Mouse (Mus musculus) urinary bladder, postnatal 14 days (tissue): ENCODE measurements around the gene Golph3.
A peak's percentile ranks its signal among the peaks of the same experiment; 100 is the strongest.
"Not testable (repeated sequence)": the region's sequence is repeated elsewhere in the genome, so short reads cannot be mapped to it uniquely, and the experiment has no call there.

Experiments
- DNase-seq: peaks from one replicate; pipeline ENCODE4 v3.0.0; 2021; ENCODE audit warnings: low spot score

The Golph3 gene

GRCm38 (mm10) chr15:12357459-12357858 lies 36.2 kb downstream of the Golph3 start:
- DNase-seq = no peak

- DNase-seq = no peak
Measured at GRCm38 (mm10) chr15:12358384-12358783, 37.1 kb downstream of the Golph3 start.

DNA sequence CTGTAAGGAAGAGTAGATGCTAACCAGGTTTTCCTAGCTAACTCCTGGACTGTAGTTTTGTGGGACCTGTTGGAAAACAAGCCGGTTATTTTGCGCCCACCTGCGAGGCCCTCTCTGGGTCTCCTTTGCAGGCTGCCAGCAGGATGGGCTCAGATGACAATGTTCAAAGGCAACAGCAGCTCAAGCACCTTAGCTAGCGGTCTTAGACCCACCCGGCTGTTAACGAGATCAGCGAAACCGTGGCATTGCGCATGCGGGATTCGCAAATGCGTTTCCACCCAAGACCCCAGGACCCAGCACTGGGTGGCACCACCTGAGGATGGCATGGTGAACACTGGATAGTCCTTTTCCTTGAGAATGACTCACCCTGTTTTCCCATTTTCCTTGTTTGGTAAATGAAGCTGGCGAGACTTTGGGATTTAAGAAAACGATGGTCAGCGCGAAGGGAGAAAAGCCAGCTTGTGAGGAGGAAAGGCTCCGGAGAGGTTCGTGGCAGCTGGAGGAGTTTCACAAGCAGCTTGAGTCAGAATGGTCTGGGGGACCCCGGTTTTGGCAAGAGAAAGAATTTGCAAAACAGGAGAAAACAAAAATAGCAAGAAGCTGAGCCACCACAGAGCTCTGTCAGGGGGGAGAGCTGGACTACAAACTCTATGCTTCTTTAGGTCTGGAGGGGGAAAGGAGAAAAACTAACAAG lies 39.4 kb downstream of the Golph3 start:
- no peak for DNase-seq

DNA sequence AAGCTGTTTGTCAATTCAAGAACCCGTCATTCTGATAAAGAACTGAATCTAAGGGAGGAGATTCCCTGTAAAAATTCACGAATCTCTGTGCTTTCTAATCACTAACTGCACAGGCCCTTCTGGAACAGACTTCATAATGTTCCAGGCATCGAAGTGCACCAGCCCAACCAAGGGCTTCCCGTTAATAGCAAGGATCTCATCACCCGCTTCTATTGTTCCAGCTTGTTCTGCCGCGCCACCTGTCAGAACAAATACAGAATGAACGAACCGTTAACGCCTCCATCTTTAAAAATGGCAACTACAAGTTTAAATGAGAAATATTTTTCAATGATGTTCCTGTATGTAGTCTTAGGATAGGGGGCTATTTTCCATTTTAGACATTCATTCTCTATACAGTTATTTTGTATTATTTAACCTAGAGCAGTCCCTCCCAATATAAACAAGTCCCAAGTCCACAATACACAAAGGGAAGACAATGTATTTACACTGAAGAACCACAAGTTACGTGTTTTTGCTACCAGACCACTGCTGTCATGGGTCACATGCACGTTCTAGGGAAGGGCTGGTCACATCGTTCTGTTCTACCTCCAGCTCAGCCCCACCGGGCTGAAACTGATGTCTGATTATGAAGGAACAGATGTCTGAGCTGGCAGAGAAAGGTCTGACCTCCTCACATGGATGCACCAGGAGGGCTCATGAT lies 40.9 kb downstream of the Golph3 start:
- DNase-seq = no peak

DNA sequence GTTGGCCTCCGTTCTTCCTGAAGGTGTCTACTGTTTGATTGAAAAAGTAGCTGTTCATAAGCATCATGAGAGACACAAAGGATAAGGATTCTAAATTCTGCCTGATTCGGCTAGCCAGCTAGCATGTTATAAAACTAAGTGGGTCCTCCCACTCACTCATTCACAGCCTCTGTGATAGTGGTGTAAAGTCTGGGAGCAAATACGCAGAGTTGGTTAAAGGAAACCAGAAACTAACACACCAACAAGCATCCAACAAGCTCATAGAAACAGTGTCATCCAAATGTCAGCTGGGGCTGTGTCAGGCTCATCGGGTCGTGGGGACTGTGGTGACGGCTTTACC lies 41.4 kb downstream of the Golph3 start:
- DNase-seq = no peak

GRCm38 (mm10) chr15:12364096-12364495 lies 42.8 kb downstream of the Golph3 start:
- DNase-seq = no peak

- no peak for DNase-seq
Measured at GRCm38 (mm10) chr15:12365416-12366071, 44.3 kb downstream of the Golph3 start.

DNA sequence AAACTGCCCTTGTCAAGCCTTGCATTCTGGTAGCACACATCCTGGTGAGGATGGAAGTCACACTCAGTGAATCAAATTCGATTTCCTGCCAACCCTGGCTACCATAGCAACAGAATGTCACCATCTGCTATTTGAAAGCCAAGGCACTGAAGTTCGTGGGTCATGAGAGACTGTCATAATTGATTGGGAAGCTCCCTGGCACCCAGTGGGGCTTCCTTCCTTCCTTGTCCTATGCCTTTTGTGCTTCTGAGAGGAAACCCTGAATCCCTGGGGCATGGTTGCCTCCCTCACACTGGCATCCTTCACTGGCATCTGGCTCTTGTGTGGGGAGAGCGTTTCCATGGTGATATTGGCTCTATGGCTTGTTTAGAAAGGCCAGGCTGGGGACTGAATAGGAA lies 44.8 kb downstream of the Golph3 start:
- no peak for DNase-seq

GRCm38 (mm10) chr15:12366580-12367305 lies 45.5 kb downstream of the Golph3 start:
- not testable (repeated sequence) for DNase-seq

DNA sequence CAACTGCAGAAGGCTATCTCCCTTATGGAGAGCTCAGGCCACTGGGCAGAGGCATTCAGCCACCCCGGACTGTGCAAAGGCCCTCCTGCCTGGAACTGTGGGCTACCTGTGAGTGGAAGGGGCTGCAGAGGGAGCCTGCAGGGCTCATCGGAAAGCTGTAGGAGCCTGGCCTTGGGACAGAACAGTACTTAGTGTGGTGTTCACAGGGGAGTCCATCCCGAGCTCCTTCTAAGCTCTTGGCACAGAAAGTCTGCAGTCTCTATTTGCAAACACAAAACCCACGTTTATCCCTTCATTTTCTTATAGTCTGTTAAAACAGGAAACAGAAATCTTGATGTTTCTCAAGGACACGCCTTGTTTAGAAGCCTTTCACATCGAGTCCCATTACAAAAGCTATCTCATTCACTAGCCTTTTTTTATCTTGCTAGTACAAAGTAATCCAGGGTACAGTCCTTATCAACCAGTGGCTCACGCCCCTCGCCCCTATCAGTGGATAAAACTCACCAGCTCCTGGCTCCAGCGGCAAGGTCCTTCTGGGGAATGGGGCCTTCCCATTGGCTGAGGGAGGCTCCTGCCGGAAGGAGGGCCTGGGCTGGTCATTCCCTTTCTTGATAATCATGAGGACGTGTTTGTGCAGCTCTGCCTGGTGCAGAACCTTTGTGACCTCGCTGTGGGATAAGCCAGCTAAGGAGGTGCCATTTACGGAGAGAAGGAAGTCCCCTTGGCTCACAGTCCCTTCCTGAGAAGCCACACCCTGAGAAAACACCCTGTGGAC lies 46.2 kb downstream of the Golph3 start:
- no peak for DNase-seq

DNA sequence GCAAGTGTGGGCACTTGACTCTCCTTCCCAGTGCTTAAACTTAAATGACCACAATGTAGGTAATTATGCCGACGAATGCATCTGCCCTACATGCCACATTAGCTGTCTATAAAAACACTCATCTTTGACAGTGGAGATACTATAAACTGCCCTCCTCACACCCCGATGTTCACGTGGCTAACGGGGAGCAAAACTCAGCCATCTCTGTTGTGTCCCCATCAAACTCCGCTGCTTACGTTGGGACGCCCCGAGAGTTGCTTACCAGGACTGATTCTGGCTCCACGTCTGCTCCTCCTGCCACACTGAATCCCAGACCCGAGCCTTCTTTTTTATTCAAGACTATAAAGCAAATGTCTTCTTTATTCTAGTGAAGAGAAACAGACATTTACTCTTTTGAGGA lies 47.1 kb downstream of the Golph3 start:
- DNase-seq = no peak

GRCm38 (mm10) chr15:12368850-12369249 lies 47.6 kb downstream of the Golph3 start:
- no peak for DNase-seq

DNA sequence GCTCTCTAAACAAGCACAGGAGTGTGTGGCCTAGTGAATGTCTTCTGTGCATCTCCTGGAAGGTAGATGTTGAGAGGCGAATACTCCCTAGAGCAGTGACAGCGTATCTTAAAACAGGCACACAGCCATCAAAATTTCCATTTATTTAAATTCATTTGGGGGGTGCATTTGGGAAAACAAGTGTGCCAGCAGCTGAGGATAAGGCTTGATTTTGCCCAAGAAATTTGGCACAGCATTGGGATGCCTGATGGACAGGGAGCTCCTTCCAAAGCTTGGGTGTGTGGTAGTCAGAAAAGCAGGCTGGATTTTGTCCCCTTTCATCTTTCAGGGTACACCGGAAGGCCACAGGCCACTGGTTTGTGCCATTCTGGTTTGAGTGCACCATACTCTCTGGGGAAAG lies 48.8 kb downstream of the Golph3 start:
- DNase-seq = no peak

- DNase-seq = peak; percentile 72
Measured at GRCm38 (mm10) chr15:12371183-12371582, 49.9 kb downstream of the Golph3 start.

DNA sequence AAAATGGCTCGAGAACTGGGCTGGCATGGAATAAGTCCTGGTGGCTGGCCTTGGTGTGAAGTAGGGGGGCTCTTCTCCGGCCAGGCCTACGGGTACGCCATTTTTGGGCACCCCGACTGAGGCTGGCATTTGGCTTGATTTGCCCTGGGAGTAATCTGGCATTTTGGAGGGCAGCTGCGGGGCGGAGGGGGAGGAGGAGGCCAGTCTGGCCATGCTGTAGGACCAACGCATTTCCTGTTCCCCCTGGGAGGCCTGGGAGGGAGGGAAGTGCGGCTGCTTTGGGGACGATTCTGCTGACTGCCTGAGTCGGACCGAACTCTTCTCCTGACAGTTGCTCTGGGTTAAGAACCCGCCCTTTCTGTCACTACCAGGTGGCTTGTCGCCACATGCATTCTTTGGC lies 52.2 kb downstream of the Golph3 start:
- DNase-seq = no peak

- no peak for DNase-seq
Measured at GRCm38 (mm10) chr15:12373918-12374317, 52.7 kb downstream of the Golph3 start.

- DNase-seq = no peak
Measured at GRCm38 (mm10) chr15:12374916-12375315, 53.7 kb downstream of the Golph3 start.

- DNase-seq = peak; percentile 87
Measured at GRCm38 (mm10) chr15:12375641-12376311, 54.5 kb downstream of the Golph3 start.

GRCm38 (mm10) chr15:12376491-12377069 lies 55.3 kb downstream of the Golph3 start:
- no peak for DNase-seq

DNA sequence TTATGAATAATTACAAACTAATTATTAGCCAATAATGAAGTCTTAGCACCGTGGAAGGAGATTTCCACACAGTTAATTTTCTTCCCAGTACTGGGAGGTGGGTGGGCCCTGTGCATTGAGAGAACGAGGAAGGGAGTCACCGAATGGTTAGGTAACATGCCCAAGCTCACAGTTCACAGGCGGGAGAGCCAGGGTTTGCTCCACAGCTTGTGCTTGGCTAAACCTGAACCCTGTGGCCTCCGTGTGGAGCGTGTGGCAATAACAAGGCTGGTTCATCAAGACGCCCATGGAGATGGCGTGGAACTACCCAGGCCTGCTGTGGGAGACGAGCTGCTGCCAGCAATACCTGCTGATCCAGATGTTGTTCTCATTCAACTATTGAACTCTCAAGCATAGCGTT lies 56.5 kb downstream of the Golph3 start:
- DNase-seq = no peak

DNA sequence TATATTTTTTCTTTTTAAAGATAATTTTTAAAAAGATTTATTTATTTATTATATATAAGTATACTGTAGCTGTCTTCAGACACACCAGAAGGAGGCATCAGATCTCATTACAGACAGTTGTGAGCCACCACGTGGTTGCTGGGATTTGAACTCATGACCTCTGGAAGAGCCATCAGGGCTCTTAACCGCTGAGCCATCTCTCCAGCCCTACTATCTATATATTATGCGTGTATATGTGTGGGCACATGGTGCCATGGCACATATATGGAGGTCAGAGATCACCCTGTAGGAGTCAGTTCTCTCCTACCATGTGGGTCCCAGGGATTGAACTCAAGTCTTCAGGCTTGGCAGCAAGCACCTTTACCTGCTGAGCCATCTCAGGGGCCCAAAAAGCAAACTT lies 58.8 kb downstream of the Golph3 start:
- no peak for DNase-seq
